Mouse (Mus musculus): ENCODE data around the gene Fam214b. TPM values are rescaled to one million over a fixed set of nuclear protein-coding genes. Genes with fewer than 3 reads are reported as not detected.
"Not testable (repeated sequence)": the region's sequence is repeated elsewhere in the genome, so short reads cannot be mapped to it uniquely, and the experiment has no call there.

The Fam214b gene
- total RNA-seq, 2 experiments from 2014 or later: 48.8 to 57.7 TPM

- intact Hi-C loops (cut with DNase I): no loop called here
- no peak for DNase-seq
Observed at GRCm38 (mm10) chr4:43018156-43018555, 27.9 kb downstream of the Fam214b start.

- intact Hi-C loops (cut with DNase I): no loop called here
Observed at GRCm38 (mm10) chr4:43012091-43012490, 33.9 kb downstream of the Fam214b start.

GRCm38 (mm10) chr4:43010161-43011038 lies 35.6 kb downstream of the Fam214b start, which contains the start of gene Fancg:
Gene Fancg (minus strand): TSS chr4:43010506.
- DNase-seq: peak; percentile 88
- intact Hi-C loops (cut with DNase I): no loop called here

More at GRCm38 (mm10) chr4:43012091-43012490, 33.9 kb downstream of the Fam214b start:
- no peak for DNase-seq

GRCm38 (mm10) chr4:43005765-43006164 lies 40.3 kb downstream of the Fam214b start:
- no peak for DNase-seq

GRCm38 (mm10) chr4:43004951-43005350 lies 41.1 kb downstream of the Fam214b start:
- no peak for DNase-seq
- intact Hi-C loops (cut with DNase I): no loop called here

More at GRCm38 (mm10) chr4:43005765-43006164, 40.3 kb downstream of the Fam214b start:
- intact Hi-C loops (cut with DNase I): no loop called here

- intact Hi-C loops (cut with DNase I): no loop called here
- DNase-seq: no peak
Observed at GRCm38 (mm10) chr4:43002756-43003439, 43.1 kb downstream of the Fam214b start.

GRCm38 (mm10) chr4:43001272-43001671 lies 44.7 kb downstream of the Fam214b start:
- no peak for DNase-seq
- intact Hi-C loops (cut with DNase I): no loop called here

- intact Hi-C loops (cut with DNase I): not testable (repeated sequence)
- peak; percentile 100 for DNase-seq
Observed at GRCm38 (mm10) chr4:43000141-43000986, 45.7 kb downstream of the Fam214b start, which contains the start of gene Vcp. Gene Vcp (minus strand): TSS chr4:43000507.

- DNase-seq: peak; percentile 70
- intact Hi-C loops (cut with DNase I): no loop called here
Observed at GRCm38 (mm10) chr4:42999451-43000140, 46.4 kb downstream of the Fam214b start.

- intact Hi-C loops (cut with DNase I): no loop called here
- no peak for DNase-seq
Observed at GRCm38 (mm10) chr4:42998022-42998421, 48.0 kb downstream of the Fam214b start.

- DNase-seq: no peak
- intact Hi-C loops (cut with DNase I): no loop called here
Observed at GRCm38 (mm10) chr4:42988296-42988695, 57.7 kb downstream of the Fam214b start.

Other genes with a start within 250 kb of the Fam214b start
- gene Fam205a1, start 192.3 kb downstream of the Fam214b start, total RNA-seq (2021): under 1 TPM in 1 of 2 experiments, not detected in 1; 0.16 TPM
- gene Gm12394, start 189.4 kb downstream of the Fam214b start, total RNA-seq (2021): 1 to 10 TPM; 1.4 to 1.7 TPM
- gene Fam205c, start 172.0 kb downstream of the Fam214b start, total RNA-seq (2021): 1 to 10 TPM in 1 of 2 experiments, under 1 TPM in 1; 0.42 to 1.3 TPM
- gene Phf24, start 129.6 kb downstream of the Fam214b start, total RNA-seq (2021): 100 to 1,000 TPM; 156 to 162 TPM
- gene Dnajb5, start 96.4 kb downstream of the Fam214b start, total RNA-seq (2021): 100 to 1,000 TPM; 152 to 156 TPM
- not detected for gene 1700022I11Rik, start 76.6 kb downstream of the Fam214b start, total RNA-seq (2021)
- gene Vcp, start 45.7 kb downstream of the Fam214b start, total RNA-seq (2021): 100 to 1,000 TPM; 244 to 265 TPM
- gene Fancg, start 35.7 kb downstream of the Fam214b start, total RNA-seq (2021): 10 to 100 TPM; 15.7 to 16.8 TPM
- gene Pigo, start 20.4 kb downstream of the Fam214b start, total RNA-seq (2021): 10 to 100 TPM; 26.5 to 29.5 TPM
- gene Stoml2, start 14.5 kb downstream of the Fam214b start, total RNA-seq (2021): 10 to 100 TPM; 90.3 to 94.9 TPM
- gene Unc13b, start 12.7 kb upstream of the Fam214b start, total RNA-seq (2021): 10 to 100 TPM; 84.4 to 88.2 TPM
- under 1 TPM; 0.26 to 0.34 TPM for gene Atp8b5, start 220.9 kb upstream of the Fam214b start, total RNA-seq (2021)

Measured in left cerebral cortex, postnatal 4 days (tissue).